Mouse (Mus musculus): ENCODE results near the gene Prr14l. TPM values are rescaled to one million over a fixed set of nuclear protein-coding genes. Genes with fewer than 3 reads are reported as not detected.

Prr14l gene
- 57.6 to 65.2 TPM (median 60.0 TPM) in 4 replicates for total RNA-seq (2023; ENCODE audit: inconsistent age)

GRCm38 (mm10) chr5:32853731-32854507 lies at the start of gene Prr14l:
Prr14l (minus strand) TSS chr5:32854256.

GRCm38 (mm10) chr5:32863253-32864228 lies 9.5 kb upstream of the Prr14l start, which contains the start of gene Depdc5:
Depdc5 (plus strand) TSS chr5:32863701.

GRCm38 (mm10) chr5:32827009-32827408 lies 27.0 kb downstream of the Prr14l start, which contains the start of gene Gm20671:
Gm20671 (minus strand) TSS chr5:32827109.

DNA sequence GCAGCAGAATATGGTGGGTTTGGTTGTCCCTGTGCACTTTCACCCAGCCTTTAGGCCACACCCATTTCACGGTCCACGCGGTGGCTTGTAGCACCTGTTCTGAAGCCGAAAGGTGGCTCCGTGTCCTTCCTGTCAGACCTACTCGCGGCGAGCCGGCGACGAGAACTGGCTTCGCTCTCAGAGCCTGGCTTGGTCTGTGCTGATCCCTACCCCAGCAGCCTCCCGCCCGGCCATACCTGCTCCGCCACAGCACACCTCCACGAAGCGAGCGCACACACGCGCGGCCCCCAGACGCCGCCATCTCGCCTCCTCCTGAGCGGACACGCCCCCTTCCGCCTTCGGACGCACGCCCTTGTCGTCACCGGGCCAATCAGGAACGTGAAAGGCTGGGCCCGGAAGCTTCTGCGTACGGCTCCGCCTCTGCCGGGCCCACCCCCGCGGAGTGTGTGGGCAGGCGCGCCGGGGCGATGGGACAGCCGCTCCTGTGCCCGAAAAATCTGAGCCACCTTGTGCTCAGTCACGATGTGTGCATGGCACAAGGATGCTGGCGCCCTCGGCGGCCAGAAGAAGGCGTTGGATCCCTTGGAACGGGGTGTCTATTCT lies 68.6 kb downstream of the Prr14l start, which contains the start of gene Pisd:
Gene Pisd, minus strand, starts transcription at position 334 of the 603 bp plus-strand sequence.

Other genes with a start within 250 kb of the Prr14l start
- 0.90 to 2.7 TPM (median 1.9 TPM) in 4 replicates for gene Yes1, start 243.1 kb downstream of the Prr14l start, total RNA-seq (2023; ENCODE audit: inconsistent age)
- 32.6 to 36.7 TPM (median 34.4 TPM) in 4 replicates for gene Pisd, start 68.6 kb downstream of the Prr14l start, total RNA-seq (2023; ENCODE audit: inconsistent age)
- gene Gm20671, start 27.1 kb downstream of the Prr14l start, total RNA-seq (2023; ENCODE audit: inconsistent age) = not detected in 4 replicates
- gene Depdc5, start 9.4 kb upstream of the Prr14l start, total RNA-seq (2023; ENCODE audit: inconsistent age) = 64.1 to 81.2 TPM (median 75.3 TPM) in 4 replicates
- gene Ywhah, start 164.6 kb upstream of the Prr14l start, total RNA-seq (2023; ENCODE audit: inconsistent age) = 113 to 129 TPM (median 121 TPM) in 4 replicates
- gene Slc5a1, start 250.0 kb upstream of the Prr14l start, total RNA-seq (2023; ENCODE audit: inconsistent age) = not detected in 4 replicates